Mouse (Mus musculus): ENCODE measurements at regions not wholly inside any gene's neighbourhood (a gene's known extent, or its start where the extent isn't known, plus 50 kb on each side); places are given as distances from the start of the nearest gene placed in this dataset.
A peak's percentile ranks its signal among the peaks of the same experiment; 100 is the strongest.

- peak; percentile 87 for DNase-seq (ENCODE audit: low spot score)
These were observed 206.1 kb upstream of the Camk1g start for GRCm38 (mm10) chr1:193575986-193576713.

- no peak for DNase-seq (ENCODE audit: low spot score)
These were observed 202.7 kb upstream of the Camk1g start for GRCm38 (mm10) chr1:193572827-193573226.

GRCm38 (mm10) chr1:193572411-193572810 lies 202.3 kb upstream of the Camk1g start:
- no peak for DNase-seq (ENCODE audit: low spot score)

- no peak for DNase-seq (ENCODE audit: low spot score)
These were observed 201.0 kb upstream of the Camk1g start for GRCm38 (mm10) chr1:193571088-193571487.

GRCm38 (mm10) chr1:193568586-193569174 lies 198.6 kb upstream of the Camk1g start:
- DNase-seq (ENCODE audit: low spot score): no peak

GRCm38 (mm10) chr1:193567217-193567616 lies 197.1 kb upstream of the Camk1g start:
- DNase-seq (ENCODE audit: low spot score): no peak

GRCm38 (mm10) chr1:193564225-193564624 lies 194.1 kb upstream of the Camk1g start:
- DNase-seq (ENCODE audit: low spot score): no peak

GRCm38 (mm10) chr1:193562242-193562641 lies 192.1 kb upstream of the Camk1g start:
- no peak for DNase-seq (ENCODE audit: low spot score)

GRCm38 (mm10) chr1:193558122-193558521 lies 188.0 kb upstream of the Camk1g start:
- no peak for DNase-seq (ENCODE audit: low spot score)

GRCm38 (mm10) chr1:193554731-193555130 lies 184.6 kb upstream of the Camk1g start:
- no peak for DNase-seq (ENCODE audit: low spot score)

GRCm38 (mm10) chr1:193552348-193552747 lies 182.2 kb upstream of the Camk1g start:
- no peak for DNase-seq (ENCODE audit: low spot score)

GRCm38 (mm10) chr1:193551340-193551739 lies 181.2 kb upstream of the Camk1g start:
- DNase-seq (ENCODE audit: low spot score): no peak

GRCm38 (mm10) chr1:193550761-193551160 lies 180.7 kb upstream of the Camk1g start:
- no peak for DNase-seq (ENCODE audit: low spot score)

GRCm38 (mm10) chr1:193547356-193547755 lies 177.3 kb upstream of the Camk1g start:
- no peak for DNase-seq (ENCODE audit: low spot score)

- DNase-seq (ENCODE audit: low spot score): no peak
These were observed 175.9 kb upstream of the Camk1g start for GRCm38 (mm10) chr1:193546044-193546432.

GRCm38 (mm10) chr1:193545406-193546043 lies 175.4 kb upstream of the Camk1g start:
- DNase-seq (ENCODE audit: low spot score): no peak

- DNase-seq (ENCODE audit: low spot score): no peak
These were observed 174.7 kb upstream of the Camk1g start for GRCm38 (mm10) chr1:193544804-193545203.

GRCm38 (mm10) chr1:193543834-193544233 lies 173.7 kb upstream of the Camk1g start:
- no peak for DNase-seq (ENCODE audit: low spot score)

- no peak for DNase-seq (ENCODE audit: low spot score)
These were observed 173.2 kb upstream of the Camk1g start for GRCm38 (mm10) chr1:193543284-193543683.

GRCm38 (mm10) chr1:193541934-193542580 lies 172.0 kb upstream of the Camk1g start:
- no peak for DNase-seq (ENCODE audit: low spot score)

GRCm38 (mm10) chr1:193541281-193541680 lies 171.2 kb upstream of the Camk1g start:
- DNase-seq (ENCODE audit: low spot score): no peak

- no peak for DNase-seq (ENCODE audit: low spot score)
These were observed 170.4 kb upstream of the Camk1g start for GRCm38 (mm10) chr1:193540486-193540885.

GRCm38 (mm10) chr1:193539261-193539660 lies 169.2 kb upstream of the Camk1g start:
- DNase-seq (ENCODE audit: low spot score): peak; percentile 12
